Mouse (Mus musculus): ENCODE results near the gene Th. TPM values are rescaled to one million over a fixed set of nuclear protein-coding genes. Genes with fewer than 3 reads are reported as not detected.

Gene Th
- total RNA-seq, 2 experiments from 2014 or later: 0.14 TPM; not detected in 1

DNA sequence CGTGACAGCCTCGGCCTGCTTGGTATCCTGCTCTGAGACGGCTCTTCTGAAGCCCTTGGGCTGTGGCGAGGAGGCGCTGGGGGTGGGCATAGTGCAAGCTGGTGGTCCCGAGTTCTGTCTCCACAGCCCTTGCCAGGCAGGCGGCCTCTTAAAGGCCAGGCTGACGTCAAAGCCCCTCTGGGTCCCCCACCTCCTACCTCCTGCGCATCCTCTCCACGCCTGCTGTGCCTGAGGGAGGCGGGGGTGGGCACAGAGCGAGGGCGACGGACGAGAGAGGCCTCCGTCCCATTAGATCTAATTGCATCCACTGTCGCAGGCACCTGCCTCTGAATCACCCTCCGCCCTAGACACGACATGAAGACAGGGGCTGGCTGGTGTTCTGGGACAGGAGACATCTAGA, 31.1 kb downstream of the Th start:
- no peak for DNase-seq

DNA sequence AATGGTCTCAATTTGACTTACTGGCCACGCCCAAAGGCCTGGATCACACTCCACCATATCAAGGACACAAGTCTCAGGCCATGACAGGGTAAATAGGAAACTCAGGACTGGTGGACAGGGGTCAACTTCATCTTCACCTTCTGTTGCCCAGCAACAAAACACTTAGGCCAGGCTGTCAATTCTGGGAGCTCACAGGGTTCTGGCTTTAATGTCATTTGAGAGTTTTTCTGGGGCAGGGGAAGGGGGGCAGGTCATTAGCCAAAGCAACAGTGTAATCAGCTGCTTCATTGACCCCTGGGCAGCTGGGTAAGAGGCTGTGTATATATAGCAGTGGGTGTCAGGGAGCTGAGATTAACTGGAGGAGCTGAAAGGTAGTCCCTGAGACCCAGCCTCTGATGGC, 33.5 kb downstream of the Th start:
- DNase-seq: no peak

DNA sequence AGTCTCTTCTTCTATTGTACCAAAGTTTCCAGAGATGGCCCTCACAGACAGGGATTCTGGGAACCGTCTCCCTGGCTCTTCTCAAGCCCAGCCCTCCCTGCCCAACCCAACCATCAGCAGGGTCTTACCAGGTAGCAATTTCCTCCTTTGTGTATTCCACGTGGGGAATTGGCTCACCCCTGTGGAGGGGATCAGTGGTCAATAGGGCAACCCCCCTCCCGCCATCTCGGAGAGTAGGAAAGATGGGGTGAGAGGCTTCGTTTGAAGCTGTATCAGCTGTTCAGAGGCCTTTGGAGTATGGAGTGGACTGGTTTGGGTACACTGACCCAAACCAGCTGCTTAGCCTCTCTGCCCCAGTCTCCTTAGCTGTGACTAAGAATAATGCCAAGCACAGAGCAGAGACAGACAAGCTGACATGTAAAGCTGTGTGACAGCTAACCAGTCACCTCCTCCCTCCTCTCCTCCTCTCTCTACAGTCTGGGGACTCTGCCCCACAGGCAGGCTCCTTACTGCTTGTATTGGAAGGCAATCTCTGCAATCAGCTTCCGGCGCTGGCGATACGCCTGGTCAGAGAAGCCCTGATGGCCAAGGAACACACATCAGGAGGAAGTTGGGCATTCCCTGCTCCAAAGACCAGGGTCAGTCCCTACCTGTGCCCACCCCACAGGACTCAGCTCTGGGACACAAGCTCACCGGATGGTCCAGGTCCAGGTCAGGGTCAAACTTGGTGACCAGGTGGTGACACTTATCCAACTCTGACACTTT, 34.8 kb downstream of the Th start:
- DNase-seq: peak; percentile 9

DNA sequence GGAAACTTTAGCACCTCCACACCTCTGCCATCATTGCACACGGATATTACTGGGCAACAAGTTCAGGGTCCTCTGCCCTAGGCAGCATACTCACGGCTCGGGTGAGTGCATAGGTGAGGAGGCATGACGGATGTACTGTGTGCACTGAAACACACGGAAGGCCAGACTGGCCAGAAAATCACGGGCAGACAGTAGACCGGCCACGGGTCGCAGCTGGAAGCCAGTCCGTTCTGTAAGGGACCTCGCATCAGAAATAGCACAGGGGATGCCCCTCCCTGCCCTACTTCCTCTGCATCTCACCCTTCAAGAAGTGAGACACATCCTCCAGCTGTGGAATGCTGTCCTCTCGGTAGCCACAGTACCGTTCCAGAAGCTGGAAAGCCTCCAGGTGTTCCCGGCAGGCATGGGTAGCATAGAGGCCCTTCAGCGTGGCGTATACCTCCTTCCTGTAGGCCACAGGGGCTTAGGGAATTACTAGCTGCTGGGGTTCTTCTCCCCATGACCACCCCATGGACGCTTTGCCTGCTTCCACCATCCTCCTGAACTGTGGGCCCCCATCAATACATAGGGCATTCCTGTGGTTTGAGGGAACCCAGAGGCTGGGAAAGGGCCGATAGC, 35.6 kb downstream of the Th start:
- peak; percentile 3 for DNase-seq

DNA sequence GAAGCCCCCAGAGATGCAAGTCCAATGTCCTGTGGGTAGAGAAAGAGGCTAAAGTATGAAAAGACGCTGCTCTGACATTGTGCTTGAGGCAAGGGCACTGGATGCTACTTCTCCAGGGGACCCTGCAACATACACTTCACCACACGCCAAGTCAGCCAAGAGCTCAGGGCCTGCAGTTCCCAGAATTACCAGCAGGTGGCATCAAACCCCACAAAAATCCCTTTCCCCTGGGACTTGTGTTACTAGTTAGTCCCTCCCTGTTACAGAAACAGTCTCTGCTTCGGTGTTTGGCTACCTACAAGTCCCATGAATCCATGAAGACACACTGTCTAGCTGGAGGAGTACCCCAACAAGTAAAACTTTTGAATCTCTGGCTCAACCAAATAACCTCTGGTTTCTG, 36.3 kb downstream of the Th start:
- peak; percentile 92 for DNase-seq

DNA sequence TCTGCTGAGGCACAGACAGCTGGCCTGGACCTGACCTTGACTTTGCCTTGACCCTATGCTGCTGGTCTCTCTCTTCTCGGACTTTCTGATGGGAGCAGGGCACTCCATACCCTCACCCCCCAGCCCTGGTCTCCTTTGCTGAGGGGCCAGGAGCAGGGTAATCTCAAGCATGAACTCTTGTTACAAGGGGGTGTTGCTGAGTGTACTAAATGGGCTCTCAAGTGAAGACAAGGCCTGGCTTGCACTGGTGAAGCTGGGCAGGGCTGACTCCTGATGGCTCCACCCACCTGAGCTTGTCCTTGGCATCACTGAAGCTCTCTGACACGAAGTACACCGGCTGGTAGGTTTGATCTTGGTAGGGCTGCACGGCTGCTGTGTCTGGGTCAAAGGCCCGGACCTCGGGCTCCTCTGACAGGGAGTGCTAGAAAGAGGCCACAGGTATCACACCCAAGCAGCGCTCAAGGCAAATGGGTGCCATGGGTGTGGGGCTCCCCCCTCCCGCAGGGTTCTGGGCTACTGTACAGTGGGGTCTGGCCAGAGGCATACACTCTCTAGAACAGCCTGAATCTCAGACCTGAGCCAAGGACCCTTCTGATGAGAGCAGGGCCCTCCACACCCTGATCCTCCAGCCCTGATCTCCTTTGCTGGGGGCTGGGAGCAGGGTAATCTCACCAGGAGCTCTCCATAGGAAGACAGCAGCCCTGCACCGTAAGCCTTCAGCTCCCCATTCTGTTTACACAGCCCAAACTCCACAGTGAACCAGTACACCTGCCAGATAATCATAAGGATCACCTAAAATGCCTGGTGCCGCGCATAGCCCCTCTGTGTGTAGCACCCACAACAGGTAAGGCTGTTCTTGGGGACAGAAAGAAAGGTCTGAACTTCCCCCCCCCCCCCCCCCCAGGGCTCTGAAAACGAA, 36.9 kb downstream of the Th start:
- no peak for DNase-seq

DNA sequence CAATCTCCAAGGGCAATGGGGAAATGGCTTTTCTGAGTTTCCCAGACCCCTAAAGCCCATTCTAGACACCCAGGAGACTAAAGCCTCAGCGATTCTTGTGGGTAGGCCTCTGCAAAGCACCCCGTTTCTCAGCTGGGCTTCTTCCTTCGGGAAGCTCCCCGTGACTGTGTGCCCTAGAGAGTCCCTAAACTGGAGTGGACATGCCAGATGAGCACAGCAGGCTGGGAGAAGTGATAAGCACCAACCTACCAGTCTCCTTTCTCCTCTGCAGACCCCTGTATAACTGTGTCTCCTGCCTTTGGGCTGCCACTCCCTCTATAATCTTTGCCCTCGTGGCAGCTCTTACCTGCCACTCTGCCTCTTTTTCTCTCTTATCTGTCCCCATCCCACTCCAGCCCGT, 37.6 kb downstream of the Th start:
- DNase-seq: no peak

DNA sequence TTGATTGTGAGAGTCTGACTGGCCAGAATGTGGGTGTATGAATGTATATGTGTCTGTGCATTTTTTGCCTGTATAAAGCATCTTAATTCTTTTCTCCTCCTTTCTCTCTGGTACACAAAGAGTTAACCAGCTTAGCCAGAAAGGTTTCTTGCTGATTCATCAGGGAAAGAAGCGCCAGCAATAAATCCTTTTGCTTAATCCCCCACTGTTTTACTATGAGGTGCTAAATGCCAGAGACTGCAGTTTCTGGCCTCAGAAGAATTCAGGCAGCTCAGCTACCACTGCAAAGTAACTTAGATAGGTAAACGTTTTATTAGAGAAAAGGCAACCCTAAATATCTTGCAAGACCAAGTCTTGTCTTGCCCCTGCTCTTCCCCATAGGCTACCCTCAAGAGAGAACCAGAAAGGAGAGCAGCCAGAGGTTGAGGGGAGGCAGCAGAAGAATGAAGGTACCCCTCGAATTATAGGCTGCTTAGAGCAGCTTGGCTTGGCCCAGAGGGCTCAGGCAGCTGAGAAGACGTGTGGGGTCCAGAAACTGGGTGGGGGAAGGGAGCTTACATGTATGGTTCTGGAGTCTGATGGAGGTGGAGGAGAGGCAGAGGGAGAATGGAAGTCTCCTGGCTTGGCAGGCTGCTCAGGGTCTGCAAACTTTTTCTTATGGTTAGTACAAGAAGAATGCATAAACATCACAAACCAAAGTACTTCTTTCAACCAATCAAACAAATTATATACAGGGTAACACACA, 61.3 kb downstream of the Th start:
- DNase-seq: no peak

DNA sequence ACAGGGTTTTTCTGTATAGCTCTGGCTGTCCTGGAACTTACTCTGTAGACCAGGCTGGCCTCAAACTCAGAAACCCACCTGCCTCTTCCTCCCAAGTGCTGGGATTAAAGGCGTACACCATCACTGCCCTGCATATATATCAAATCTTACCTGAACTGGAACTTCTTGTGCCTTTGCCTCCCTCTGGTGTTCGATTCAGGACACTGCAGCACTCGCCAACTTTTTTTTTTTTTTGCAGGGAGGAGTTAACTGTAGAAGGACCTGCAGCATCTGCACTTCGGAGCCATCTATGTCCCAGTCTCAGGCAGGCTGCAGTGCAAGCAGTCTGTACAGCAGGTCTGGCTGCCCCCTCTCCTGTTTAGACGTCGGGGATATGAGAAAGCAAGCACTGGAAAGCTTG, 80.2 kb downstream of the Th start:
- peak; percentile 40 for DNase-seq

Other genes with a start within 250 kb of the Th start
- gene Ins2, start 187.7 kb downstream of the Th start, total RNA-seq (2021): 1 to 10 TPM in 1 of 2 experiments, not detected in 1; 1.5 TPM
- not detected for gene Ascl2, start 38.1 kb upstream of the Th start, total RNA-seq (2021)
- under 1 TPM; 0.45 to 0.64 TPM for gene Tspan32, start 73.9 kb upstream of the Th start, total RNA-seq (2021)
- 100 to 1,000 TPM; 600 to 620 TPM for gene Cd81, start 121.6 kb upstream of the Th start, total RNA-seq (2021)
- 10 to 100 TPM; 32.6 to 33.9 TPM for gene Tssc4, start 138.1 kb upstream of the Th start, total RNA-seq (2021)
- under 1 TPM; 0.74 to 0.93 TPM for gene Trpm5, start 163.5 kb upstream of the Th start, total RNA-seq (2021)
- gene Kcnq1, start 175.2 kb upstream of the Th start, total RNA-seq (2021): 10 to 100 TPM; 51.7 to 55.3 TPM

Measured in heart, postnatal 4 days (tissue).